Mouse (Mus musculus): ENCODE data around the gene Erg. TPM values are rescaled to one million over a fixed set of nuclear protein-coding genes. Genes with fewer than 3 reads are reported as not detected.

The Erg gene
- polyA plus RNA-seq, 1 experiment from 2014 or later, result 1.4 TPM

GRCm38 (mm10) chr16:95596884-95597577 is 10.6 kb upstream of the Erg start:
- ATAC-seq, result peak; percentile 56; the same call in 1 of the 2 replicates
- 68% methylated on average over 11 of the region's 11 CpGs for WGBS
- H3K9me3 ChIP-seq (replicated peaks; ENCODE audit: control insufficient read depth, low read length, poor library complexity, severe bottlenecking), result no peaks in the 10 kb centered on the region
- no peaks in the 10 kb centered on the region for H3K4me1 ChIP-seq (ENCODE audit: control insufficient read depth, insufficient read depth, low read length)
- no peaks in the 10 kb centered on the region for H3K27me3 ChIP-seq (ENCODE audit: control insufficient read depth, insufficient read depth, low read depth, low read length)
- no peaks in the 10 kb centered on the region for H3K36me3 ChIP-seq (ENCODE audit: control insufficient read depth, insufficient read depth, low read length)
- H3K27ac ChIP-seq (ENCODE audit: low read length), result no peak overlapping the region
- no peak overlapping the region for H3K9ac ChIP-seq (ENCODE audit: low read depth, low read length)
- no peak overlapping the region for H3K4me3 ChIP-seq (ENCODE audit: low read depth, low read length)
- no peak overlapping the region for H3K4me2 ChIP-seq (ENCODE audit: low read length)

GRCm38 (mm10) chr16:95588849-95589248 is 2.5 kb upstream of the Erg start:
- Histone ChIP-seq H3K27me3 (ENCODE audit: control insufficient read depth, insufficient read depth, low read depth, low read length) (peaks cover 15% of the 10 kb centered on the region), H3K27ac (ENCODE audit: low read length) (no peak overlapping the region), H3K9me3 (replicated peaks; ENCODE audit: control insufficient read depth, low read length, poor library complexity, severe bottlenecking) (no peaks in the 10 kb centered on the region; the same call in 1 of the 2 replicates), H3K4me3 (ENCODE audit: low read depth, low read length) (no peak overlapping the region), H3K4me1 (ENCODE audit: control insufficient read depth, insufficient read depth, low read length) (peaks cover 14% of the 10 kb centered on the region), H3K36me3 (ENCODE audit: control insufficient read depth, insufficient read depth, low read length) (no peaks in the 10 kb centered on the region), H3K4me2 (ENCODE audit: low read length) (no peak overlapping the region), H3K9ac (ENCODE audit: low read depth, low read length) (no peak overlapping the region)
- no peak for ATAC-seq
- 85% methylated on average over 5 of the region's 5 CpGs for WGBS

DNA sequence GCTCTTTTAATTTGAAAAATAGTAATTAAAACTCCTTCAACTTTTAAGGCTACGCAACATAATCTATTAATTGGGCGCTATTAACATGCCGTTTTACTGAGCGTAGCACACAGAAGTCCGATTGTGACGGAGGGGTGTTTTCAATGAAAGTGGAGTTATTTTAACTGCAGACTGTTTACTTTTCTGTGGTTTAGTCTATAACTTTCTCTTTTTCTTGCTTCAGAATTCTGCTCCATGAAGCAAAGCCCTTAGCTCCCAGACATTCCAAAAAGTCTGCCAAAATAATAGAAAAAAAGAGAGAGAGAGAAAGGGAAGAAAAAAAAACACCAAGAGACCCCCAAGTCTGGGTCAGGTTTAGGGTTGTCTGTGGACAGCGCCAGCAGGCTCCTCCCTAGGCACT is 333 bp upstream of the Erg start:
- H3K27me3 ChIP-seq (ENCODE audit: control insufficient read depth, insufficient read depth, low read depth, low read length), result peaks cover 20% of the 10 kb centered on the region
- peaks cover 14% of the 10 kb centered on the region for H3K4me1 ChIP-seq (ENCODE audit: control insufficient read depth, insufficient read depth, low read length)
- no peak overlapping the region for H3K27ac ChIP-seq (ENCODE audit: low read length)
- no peak overlapping the region for H3K4me3 ChIP-seq (ENCODE audit: low read depth, low read length)
- ATAC-seq, result no peak
- H3K9me3 ChIP-seq (replicated peaks; ENCODE audit: control insufficient read depth, low read length, poor library complexity, severe bottlenecking), result no peaks in the 10 kb centered on the region; the same call in 1 of the 2 replicates
- WGBS, result 36% methylated on average over 7 of the region's 7 CpGs
- H3K36me3 ChIP-seq (ENCODE audit: control insufficient read depth, insufficient read depth, low read length), result no peaks in the 10 kb centered on the region
- no peak overlapping the region for H3K9ac ChIP-seq (ENCODE audit: low read depth, low read length)
- H3K4me2 ChIP-seq (ENCODE audit: low read length), result no peak overlapping the region; the same call in 1 of the 2 replicates

GRCm38 (mm10) chr16:95585541-95586310 is 667 bp downstream of the Erg start:
- Histone ChIP-seq H3K27ac (ENCODE audit: low read length) (no peak overlapping the region), H3K4me3 (ENCODE audit: low read depth, low read length) (peak overlapping the region; percentile 47), H3K4me2 (ENCODE audit: low read length) (peak overlapping the region; percentile 90), H3K27me3 (ENCODE audit: control insufficient read depth, insufficient read depth, low read depth, low read length) (peaks cover 20% of the 10 kb centered on the region), H3K36me3 (ENCODE audit: control insufficient read depth, insufficient read depth, low read length) (no peaks in the 10 kb centered on the region), H3K9me3 (replicated peaks; ENCODE audit: control insufficient read depth, low read length, poor library complexity, severe bottlenecking) (no peaks in the 10 kb centered on the region; the same call in 1 of the 2 replicates), H3K4me1 (ENCODE audit: control insufficient read depth, insufficient read depth, low read length) (peaks cover 14% of the 10 kb centered on the region), H3K9ac (ENCODE audit: low read depth, low read length) (peak overlapping the region; percentile 58)
- under 1% methylated on average over 34 of the region's 36 CpGs for WGBS
- ATAC-seq, result peak; percentile 86

GRCm38 (mm10) chr16:95584751-95585528 is 1.5 kb downstream of the Erg start:
- peak; percentile 32; the same call in 1 of the 2 replicates for ATAC-seq
- peak overlapping the region; percentile 90 for H3K4me2 ChIP-seq (ENCODE audit: low read length)
- H3K27me3 ChIP-seq (ENCODE audit: control insufficient read depth, insufficient read depth, low read depth, low read length), result peaks cover 20% of the 10 kb centered on the region
- H3K9me3 ChIP-seq (replicated peaks; ENCODE audit: control insufficient read depth, low read length, poor library complexity, severe bottlenecking), result no peaks in the 10 kb centered on the region
- peaks cover 14% of the 10 kb centered on the region for H3K4me1 ChIP-seq (ENCODE audit: control insufficient read depth, insufficient read depth, low read length)
- no peak overlapping the region for H3K27ac ChIP-seq (ENCODE audit: low read length)
- H3K9ac ChIP-seq (ENCODE audit: low read depth, low read length), result peak overlapping the region; percentile 58
- peak overlapping the region; percentile 47 for H3K4me3 ChIP-seq (ENCODE audit: low read depth, low read length)
- WGBS, result 15% methylated on average over 37 of the region's 37 CpGs
- no peaks in the 10 kb centered on the region for H3K36me3 ChIP-seq (ENCODE audit: control insufficient read depth, insufficient read depth, low read length)

DNA sequence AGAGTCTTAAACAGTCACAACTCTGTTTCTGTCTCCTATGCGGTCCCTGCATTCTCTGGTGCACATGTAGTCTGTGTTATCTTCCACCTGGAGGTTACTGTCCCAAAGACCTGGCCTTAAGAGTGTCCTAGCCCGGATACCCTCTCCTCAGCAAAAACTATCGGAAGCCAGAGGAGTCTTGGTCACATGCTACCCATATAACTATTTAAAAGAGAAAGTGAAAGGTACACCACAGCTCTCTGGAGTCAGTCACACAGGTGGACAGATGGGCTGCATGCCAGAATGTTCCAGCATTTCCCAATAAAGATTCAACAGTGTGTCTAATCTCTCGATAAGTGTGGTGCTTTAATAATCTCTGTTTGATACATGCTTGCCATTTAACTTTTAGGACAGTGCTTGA is 7.1 kb downstream of the Erg start:
- Histone ChIP-seq H3K4me1 (ENCODE audit: control insufficient read depth, insufficient read depth, low read length) (no peaks in the 10 kb centered on the region), H3K36me3 (ENCODE audit: control insufficient read depth, insufficient read depth, low read length) (no peaks in the 10 kb centered on the region), H3K27me3 (ENCODE audit: control insufficient read depth, insufficient read depth, low read depth, low read length) (peaks cover 5% of the 10 kb centered on the region), H3K27ac (ENCODE audit: low read length) (no peak overlapping the region), H3K9me3 (replicated peaks; ENCODE audit: control insufficient read depth, low read length, poor library complexity, severe bottlenecking) (no peaks in the 10 kb centered on the region), H3K4me2 (ENCODE audit: low read length) (no peak overlapping the region), H3K9ac (ENCODE audit: low read depth, low read length) (no peak overlapping the region), H3K4me3 (ENCODE audit: low read depth, low read length) (no peak overlapping the region)
- no peak for ATAC-seq
- WGBS, result 94% methylated on average over 4 of the region's 4 CpGs

DNA sequence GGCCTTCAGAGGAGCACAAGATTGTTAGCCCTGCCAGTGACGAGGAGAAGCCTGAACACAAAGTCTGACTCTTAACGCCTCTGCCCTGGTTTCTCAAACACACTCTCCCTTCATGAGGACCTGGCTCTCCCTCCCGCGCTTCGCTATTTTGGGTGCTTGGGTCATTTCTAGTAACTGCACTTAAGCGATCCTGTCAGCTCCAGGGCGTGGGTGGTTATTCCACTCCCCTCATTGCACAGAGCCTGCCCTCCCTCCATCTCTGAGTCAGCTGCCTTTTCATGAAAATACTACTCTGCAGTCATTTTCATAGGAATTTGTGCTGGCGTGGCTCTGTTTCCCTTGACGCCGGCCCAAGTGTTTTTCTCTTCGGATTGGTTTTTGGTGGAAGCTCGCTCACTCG is 13.2 kb downstream of the Erg start:
- Histone ChIP-seq H3K9me3 (replicated peaks; ENCODE audit: control insufficient read depth, low read length, poor library complexity, severe bottlenecking) (no peaks in the 10 kb centered on the region), H3K27me3 (ENCODE audit: control insufficient read depth, insufficient read depth, low read depth, low read length) (no peaks in the 10 kb centered on the region), H3K4me3 (ENCODE audit: low read depth, low read length) (no peak overlapping the region), H3K4me1 (ENCODE audit: control insufficient read depth, insufficient read depth, low read length) (peaks cover 2% of the 10 kb centered on the region; the same call in 1 of the 2 replicates), H3K27ac (ENCODE audit: low read length) (no peak overlapping the region), H3K36me3 (ENCODE audit: control insufficient read depth, insufficient read depth, low read length) (no peaks in the 10 kb centered on the region), H3K9ac (ENCODE audit: low read depth, low read length) (no peak overlapping the region), H3K4me2 (ENCODE audit: low read length) (no peak overlapping the region)
- 80% methylated on average over 13 of the region's 13 CpGs for WGBS
- ATAC-seq, result no peak

GRCm38 (mm10) chr16:95570616-95571015 is 15.8 kb downstream of the Erg start:
- WGBS, result 18% methylated on average over 1 of the region's 1 CpGs

More at GRCm38 (mm10) chr16:95570616-95571015, 15.8 kb downstream of the Erg start:
- H3K9me3 ChIP-seq (replicated peaks; ENCODE audit: control insufficient read depth, low read length, poor library complexity, severe bottlenecking), result no peaks in the 10 kb centered on the region
- no peak overlapping the region for H3K4me2 ChIP-seq (ENCODE audit: low read length)
- H3K4me3 ChIP-seq (ENCODE audit: low read depth, low read length), result no peak overlapping the region
- ATAC-seq, result no peak
- H3K9ac ChIP-seq (ENCODE audit: low read depth, low read length), result no peak overlapping the region
- peaks cover 2% of the 10 kb centered on the region; the same call in 1 of the 2 replicates for H3K4me1 ChIP-seq (ENCODE audit: control insufficient read depth, insufficient read depth, low read length)
- no peaks in the 10 kb centered on the region for H3K27me3 ChIP-seq (ENCODE audit: control insufficient read depth, insufficient read depth, low read depth, low read length)
- no peaks in the 10 kb centered on the region for H3K36me3 ChIP-seq (ENCODE audit: control insufficient read depth, insufficient read depth, low read length)
- H3K27ac ChIP-seq (ENCODE audit: low read length), result no peak overlapping the region
